Mouse (Mus musculus) liver, postnatal 0 days (tissue): ENCODE results near the gene Usf1. TPM values are rescaled to one million over a fixed set of nuclear protein-coding genes. Genes with fewer than 3 reads are reported as not detected.

Experiments used
- ATAC-seq: fragments of 200-750 bp; cut with Nextera tagmentation; 2 replicates; pipeline ENCODE4 v1.8.0; 2017; ENCODE audit warnings: mild to moderate bottlenecking, moderate library complexity
- DNase-seq: peaks from one replicate; pipeline ENCODE4 v3.0.0-alpha.2; 2016
- H3K27ac ChIP-seq: fragments of 300-500 bp; sonication (generic); 2 replicates; pipeline ENCODE4 v1.5.1; 2014; ENCODE audit warnings: antibody characterized with exemption, moderate library complexity, mild to moderate bottlenecking, low read depth
- H3K27me3 ChIP-seq: fragments of 300-500 bp; sonication (generic); 2 replicates; pipeline ENCODE4 v1.6.1; 2014; ENCODE audit warnings: low read length, control low read depth, mixed read lengths; ENCODE audit not compliant: insufficient read depth
- H3K36me3 ChIP-seq: fragments of 300-500 bp; sonication (generic); replicated peaks from 2 replicates; pipeline ENCODE4 v1.6.1; 2014; ENCODE audit warnings: mild to moderate bottlenecking, control low read depth, low read length, moderate library complexity, mixed read lengths; ENCODE audit not compliant: insufficient read depth
- H3K4me1 ChIP-seq: fragments of 300-500 bp; sonication (generic); 2 replicates; pipeline ENCODE4 v1.6.1; 2014; ENCODE audit warnings: antibody characterized with exemption, mild to moderate bottlenecking, control low read depth; ENCODE audit not compliant: insufficient read depth
- H3K4me2 ChIP-seq: fragments of 300-500 bp; sonication (generic); 2 replicates; pipeline ENCODE4 v1.6.1; 2014; ENCODE audit warnings: low read depth, mild to moderate bottlenecking, low read length, moderate library complexity, mixed read lengths
- H3K4me3 ChIP-seq: fragments of 300-500 bp; sonication (generic); 2 replicates; pipeline ENCODE4 v1.5.1; 2014; ENCODE audit warnings: low read depth, low read length
- H3K9ac ChIP-seq: fragments of 300-500 bp; sonication (generic); replicated peaks from 2 replicates; pipeline ENCODE4 v1.6.1; 2014; ENCODE audit warnings: mild to moderate bottlenecking, moderate library complexity
- H3K9me3 ChIP-seq: fragments of 300-500 bp; sonication (generic); 2 replicates; pipeline ENCODE4 v1.6.1; 2016; ENCODE audit warnings: mild to moderate bottlenecking, control low read depth, low read length, mixed read lengths
- CTCF ChIP-seq: sonication (generic); IDR thresholded peaks from 2 replicates; pipeline ENCODE4 v1.5.1; 2016; ENCODE audit warnings: antibody characterized with exemption, low read depth
- EP300 ChIP-seq: IDR thresholded peaks from 2 replicates; pipeline ENCODE4 v1.6.1; 2016; ENCODE audit warnings: antibody characterized with exemption, low read depth, mild to moderate bottlenecking
- WGBS: fragments of 180-500 bp; shearing (Covaris S2); extraction: QIAGEN DNeasy Blood & Tissue Kit; methylation state at CpG from one replicate; pipeline ENCODE4 v1.1.7; 2014; ENCODE audit not compliant: insufficient replicate concordance; 5-methylcytosine and 5-hydroxymethylcytosine counted together
- polyA plus RNA-seq: library from polyadenylated mRNA; unstranded; fragments of >200 nt; fragmentation: Nextera tagmentation; extraction: Ambion mirVana; gene quantifications from 2 replicates; pipeline ENCODE4 v1.2.1, GENCODE M21; 2015

The Usf1 gene
- polyA plus RNA-seq, 1 experiment from 2014 or later = 25.4 TPM

DNA sequence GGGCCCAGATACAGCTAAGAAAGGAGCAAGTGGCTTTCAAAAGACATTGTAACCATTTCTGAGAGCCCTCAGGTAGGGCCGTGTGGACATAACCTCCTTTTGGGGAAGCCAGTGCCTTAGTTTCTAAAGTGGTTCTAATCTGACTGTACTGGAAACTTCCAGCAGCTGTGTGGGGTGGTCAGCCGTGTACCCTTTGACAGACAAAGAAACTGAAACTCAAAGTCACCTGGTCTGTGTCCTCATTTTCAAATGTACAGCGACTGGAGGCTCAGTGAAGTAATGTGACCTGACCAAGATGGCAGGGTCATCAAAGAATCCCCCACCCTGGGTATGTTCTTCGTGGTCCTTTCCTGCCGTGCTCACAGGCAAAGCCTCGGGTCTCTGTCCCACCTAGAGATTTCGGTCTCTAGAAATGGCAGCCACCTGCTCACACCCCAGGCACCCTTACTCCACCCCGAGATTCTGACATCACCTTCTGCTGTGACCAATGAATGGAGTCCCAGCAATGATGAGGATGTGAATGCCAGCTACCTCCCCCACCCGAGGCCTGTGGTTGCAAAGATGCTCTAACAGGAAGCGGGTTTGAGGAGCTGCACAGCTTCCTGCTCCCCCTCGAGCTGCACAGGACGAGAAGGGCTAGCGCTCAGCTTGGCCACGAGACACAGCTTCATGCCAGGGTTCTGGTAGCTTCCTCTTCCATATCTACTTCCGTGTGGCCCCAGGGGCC lies 22.6 kb upstream of the Usf1 start, which contains the start of gene Arhgap30:
TSS of gene Arhgap30 (plus strand) at position 579 of the 727 bp plus-strand sequence.
- H3K27ac ChIP-seq = peak within 1 kb of the TSS; percentile 95
- H3K9me3 ChIP-seq = no peaks in the 10 kb centered on the region
- ATAC-seq = peak; percentile 78
- TF ChIP-seq EP300 (no peak), CTCF (no peak)
- no peaks in the 10 kb centered on the region for H3K4me1 ChIP-seq
- peak within 1 kb of the TSS; percentile 56 for H3K4me3 ChIP-seq
- H3K27me3 ChIP-seq = no peaks in the 10 kb centered on the region
- H3K9ac ChIP-seq = peak within 1 kb of the TSS; percentile 66
- peak; percentile 81 for DNase-seq
- no peaks in the 10 kb centered on the region for H3K36me3 ChIP-seq
- peak within 1 kb of the TSS; percentile 67 for H3K4me2 ChIP-seq
- WGBS = 32% methylated on average over 15 of the region's 15 CpGs

- Histone ChIP-seq H3K4me3 (peak overlapping the region; percentile 56), H3K4me2 (peak overlapping the region; percentile 67), H3K36me3 (no peaks in the 10 kb centered on the region), H3K4me1 (no peaks in the 10 kb centered on the region), H3K27me3 (no peaks in the 10 kb centered on the region), H3K9ac (peak overlapping the region; percentile 66), H3K9me3 (no peaks in the 10 kb centered on the region), H3K27ac (peak overlapping the region; percentile 95)
- WGBS = 26% methylated on average over 4 of the region's 4 CpGs
- DNase-seq (peak; percentile 71), ATAC-seq (peak; percentile 52)
- no peak for TF ChIP-seq EP300
- no peak for TF ChIP-seq CTCF
Observed at GRCm38 (mm10) chr1:171390101-171390500, 21.0 kb upstream of the Usf1 start.

GRCm38 (mm10) chr1:171401821-171402220 lies 9.3 kb upstream of the Usf1 start:
- Histone ChIP-seq H3K9ac (no peak overlapping the region), H3K4me3 (no peak overlapping the region), H3K27ac (no peak overlapping the region), H3K4me1 (no peaks in the 10 kb centered on the region), H3K36me3 (peaks cover 7% of the 10 kb centered on the region; the same call in 1 of the 2 replicates), H3K27me3 (no peaks in the 10 kb centered on the region), H3K4me2 (no peak overlapping the region), H3K9me3 (no peaks in the 10 kb centered on the region)
- ATAC-seq (no peak), DNase-seq (no peak)
- TF ChIP-seq EP300 (no peak), CTCF (no peak)
- 86% methylated on average over 4 of the region's 4 CpGs for WGBS

DNA sequence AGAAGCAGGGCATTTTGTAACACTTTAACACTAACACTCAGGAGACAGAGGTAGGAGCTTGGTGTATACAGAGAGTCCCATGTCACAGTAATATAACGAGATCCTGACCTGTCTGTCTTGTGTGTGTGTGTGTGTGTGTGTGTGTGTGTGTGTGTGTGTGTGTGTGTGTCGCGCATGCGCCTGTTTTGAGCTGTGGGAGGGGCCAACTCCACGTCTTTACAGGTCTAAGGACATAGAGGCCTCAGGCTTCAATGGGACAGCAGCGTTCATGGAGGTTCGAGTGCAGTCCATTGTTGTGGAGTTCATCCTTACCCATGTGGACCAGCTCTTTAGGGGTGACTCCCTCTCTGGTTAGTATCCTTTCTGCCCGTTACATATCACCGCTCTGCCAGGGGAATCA lies 8.1 kb upstream of the Usf1 start:
- no peak overlapping the region for H3K27ac ChIP-seq
- TF ChIP-seq EP300 = no peak
- no peak for TF ChIP-seq CTCF
- no peaks in the 10 kb centered on the region for H3K27me3 ChIP-seq
- no peak overlapping the region for H3K4me3 ChIP-seq
- H3K9me3 ChIP-seq = no peaks in the 10 kb centered on the region
- WGBS = 78% methylated on average over 9 of the region's 9 CpGs
- no peak overlapping the region for H3K9ac ChIP-seq
- H3K36me3 ChIP-seq = peaks cover 7% of the 10 kb centered on the region; the same call in 1 of the 2 replicates
- H3K4me2 ChIP-seq = no peak overlapping the region
- ATAC-seq (no peak), DNase-seq (no peak)
- H3K4me1 ChIP-seq = no peaks in the 10 kb centered on the region

GRCm38 (mm10) chr1:171407263-171407662 lies 3.9 kb upstream of the Usf1 start:
- WGBS = 70% methylated on average over 5 of the region's 5 CpGs
- DNase-seq (no peak), ATAC-seq (no peak)
- Histone ChIP-seq H3K9me3 (no peaks in the 10 kb centered on the region), H3K27ac (no peak overlapping the region), H3K9ac (no peak overlapping the region), H3K27me3 (no peaks in the 10 kb centered on the region), H3K4me2 (no peak overlapping the region), H3K36me3 (no peaks in the 10 kb centered on the region), H3K4me1 (no peaks in the 10 kb centered on the region), H3K4me3 (no peak overlapping the region)
- TF ChIP-seq EP300 (no peak), CTCF (no peak)

DNA sequence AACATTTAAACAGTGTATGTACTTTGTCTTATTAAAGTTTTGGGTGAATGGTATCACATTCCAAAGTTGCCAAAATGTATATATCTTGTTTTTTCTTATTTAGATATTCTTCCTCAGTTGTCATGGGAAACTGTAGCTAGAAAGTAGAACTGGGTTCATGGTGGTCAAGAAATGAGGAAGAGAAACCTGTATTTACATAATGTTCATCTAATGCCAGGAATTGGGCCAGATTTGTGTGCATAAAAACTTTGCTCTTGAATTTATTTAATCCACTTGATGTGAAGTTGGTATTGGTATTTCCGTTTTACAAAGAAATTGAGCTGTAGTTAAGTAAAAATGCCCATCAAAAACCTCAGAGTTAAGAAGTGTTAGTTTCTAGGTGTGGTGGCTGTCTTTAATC lies 882 bp upstream of the Usf1 start:
- 90% methylated on average over 1 of the region's 1 CpGs for WGBS
- Histone ChIP-seq H3K4me1 (peaks cover 18% of the 10 kb centered on the region), H3K4me2 (no peak overlapping the region), H3K9ac (no peak overlapping the region), H3K27ac (no peak overlapping the region), H3K36me3 (no peaks in the 10 kb centered on the region; the same call in 1 of the 2 replicates), H3K4me3 (no peak overlapping the region), H3K27me3 (no peaks in the 10 kb centered on the region), H3K9me3 (no peaks in the 10 kb centered on the region)
- no peak for TF ChIP-seq CTCF
- TF ChIP-seq EP300 = no peak
- ATAC-seq (no peak), DNase-seq (no peak)
